Mouse (Mus musculus) stomach, embryonic 16.5 days (tissue): ENCODE measurements at regions not wholly inside any gene's neighbourhood (a gene's known extent, or its start where the extent isn't known, plus 50 kb on each side); places are given as distances from the start of the nearest gene placed in this dataset.

Experiments
- ATAC-seq: fragments of 200-750 bp; cut with Nextera tagmentation; 2 replicates; pipeline ENCODE4 v1.8.0; 2017; ENCODE audit warnings: moderate number of reproducible peaks, moderate TSS enrichment; ENCODE audit not compliant: insufficient read depth, low FRiP score
- H3K27ac ChIP-seq: fragments of 300-500 bp; sonication (generic); 2 replicates; pipeline ENCODE4 v1.5.1; 2014; ENCODE audit warnings: low read length
- H3K27me3 ChIP-seq: fragments of 300-500 bp; sonication (generic); 2 replicates; pipeline ENCODE4 v1.6.1; 2014; ENCODE audit warnings: low read length, control low read depth, mixed read lengths; ENCODE audit not compliant: control insufficient read depth, insufficient read depth
- H3K36me3 ChIP-seq: fragments of 300-500 bp; sonication (generic); 2 replicates; pipeline ENCODE4 v1.6.1; 2014; ENCODE audit warnings: low read length; ENCODE audit not compliant: control insufficient read depth, insufficient read depth
- H3K4me1 ChIP-seq: fragments of 300-500 bp; sonication (generic); 2 replicates; pipeline ENCODE4 v1.6.1; 2014; ENCODE audit warnings: low read length, control low read depth, mixed read lengths; ENCODE audit not compliant: control insufficient read depth, insufficient read depth
- H3K4me2 ChIP-seq: fragments of 300-500 bp; sonication (generic); 2 replicates; pipeline ENCODE4 v1.6.1; 2014; ENCODE audit warnings: low read depth, low read length, mixed read lengths
- H3K4me3 ChIP-seq: fragments of 300-500 bp; sonication (generic); replicated peaks from 2 replicates; pipeline ENCODE4 v1.5.1; 2014; ENCODE audit warnings: mild to moderate bottlenecking, low read length
- H3K9ac ChIP-seq: fragments of 300-500 bp; sonication (generic); 2 replicates; pipeline ENCODE4 v1.6.1; 2014; ENCODE audit warnings: low read length
- H3K9me3 ChIP-seq: fragments of 300-500 bp; sonication (generic); replicated peaks from 2 replicates; pipeline ENCODE4 v1.6.1; 2016; ENCODE audit warnings: low read length, control low read depth; ENCODE audit not compliant: control insufficient read depth
- WGBS: fragments of 180-500 bp; shearing (Covaris S2); extraction: QIAGEN DNeasy Blood & Tissue Kit; methylation state at CpG from one replicate; pipeline ENCODE4 v1.1.7; 2014; 5-methylcytosine and 5-hydroxymethylcytosine counted together

DNA sequence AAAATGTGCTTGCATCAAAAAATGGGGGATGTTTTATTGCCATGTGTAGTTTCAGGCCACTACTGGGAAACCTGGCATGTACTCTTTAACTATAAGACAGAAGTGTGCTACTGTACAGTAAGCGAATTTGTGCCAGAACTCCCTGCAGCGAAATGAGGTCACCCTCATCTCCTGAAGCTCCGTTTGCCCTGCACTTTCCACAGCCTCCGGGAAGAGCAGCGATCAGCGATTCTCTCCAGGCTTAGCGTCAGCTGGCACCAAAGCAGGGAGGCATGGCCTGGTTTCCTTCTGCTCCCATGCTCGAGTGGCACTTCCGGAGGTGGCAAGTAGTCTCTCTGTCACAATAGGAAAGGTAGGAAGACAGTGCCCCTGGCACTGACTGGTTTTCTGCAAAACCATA is 88.8 kb upstream of the Arg1 start:
- ATAC-seq: no peak
- Histone ChIP-seq H3K4me3 (no peak overlapping the region), H3K9me3 (no peaks in the 10 kb centered on the region), H3K27me3 (no peaks in the 10 kb centered on the region), H3K36me3 (no peaks in the 10 kb centered on the region), H3K4me1 (no peaks in the 10 kb centered on the region), H3K9ac (no peak overlapping the region), H3K4me2 (no peak overlapping the region), H3K27ac (no peak overlapping the region)
- WGBS: 67% methylated on average over 9 of the region's 9 CpGs

DNA sequence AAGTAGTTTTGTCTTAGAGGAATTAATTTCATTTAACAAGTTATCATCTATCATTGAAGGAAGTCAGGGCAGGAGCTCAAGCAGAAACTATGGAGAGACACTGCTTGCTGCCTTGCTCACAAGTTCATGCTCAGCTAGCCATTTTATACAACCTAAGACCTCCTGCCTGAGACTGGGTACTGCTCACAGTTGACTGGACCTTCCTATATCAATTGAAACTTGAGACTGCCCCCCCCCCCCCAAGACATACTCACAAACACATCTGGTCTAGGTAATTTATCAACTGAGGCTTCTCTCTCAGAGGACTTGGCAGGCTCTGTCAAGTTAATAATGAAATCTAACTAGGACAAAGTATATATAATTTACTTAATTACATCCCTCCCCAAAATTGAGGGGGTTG is 84.8 kb upstream of the Arg1 start:
- Histone ChIP-seq H3K4me1 (no peaks in the 10 kb centered on the region), H3K27me3 (no peaks in the 10 kb centered on the region), H3K36me3 (no peaks in the 10 kb centered on the region), H3K9ac (no peak overlapping the region), H3K4me3 (no peak overlapping the region), H3K4me2 (no peak overlapping the region), H3K27ac (no peak overlapping the region), H3K9me3 (no peaks in the 10 kb centered on the region)
- no peak for ATAC-seq

- no peaks in the 10 kb centered on the region for H3K9me3 ChIP-seq
- no peaks in the 10 kb centered on the region for H3K27me3 ChIP-seq
- no peaks in the 10 kb centered on the region for H3K36me3 ChIP-seq
- H3K27ac ChIP-seq: no peak overlapping the region
- 91% methylated on average over 8 of the region's 8 CpGs for WGBS
- ATAC-seq: no peak
- H3K4me3 ChIP-seq: no peak overlapping the region
- no peaks in the 10 kb centered on the region for H3K4me1 ChIP-seq
- no peak overlapping the region for H3K4me2 ChIP-seq
- no peak overlapping the region for H3K9ac ChIP-seq
Measured at GRCm38 (mm10) chr10:25001299-25001698, 74.0 kb upstream of the Arg1 start.

DNA sequence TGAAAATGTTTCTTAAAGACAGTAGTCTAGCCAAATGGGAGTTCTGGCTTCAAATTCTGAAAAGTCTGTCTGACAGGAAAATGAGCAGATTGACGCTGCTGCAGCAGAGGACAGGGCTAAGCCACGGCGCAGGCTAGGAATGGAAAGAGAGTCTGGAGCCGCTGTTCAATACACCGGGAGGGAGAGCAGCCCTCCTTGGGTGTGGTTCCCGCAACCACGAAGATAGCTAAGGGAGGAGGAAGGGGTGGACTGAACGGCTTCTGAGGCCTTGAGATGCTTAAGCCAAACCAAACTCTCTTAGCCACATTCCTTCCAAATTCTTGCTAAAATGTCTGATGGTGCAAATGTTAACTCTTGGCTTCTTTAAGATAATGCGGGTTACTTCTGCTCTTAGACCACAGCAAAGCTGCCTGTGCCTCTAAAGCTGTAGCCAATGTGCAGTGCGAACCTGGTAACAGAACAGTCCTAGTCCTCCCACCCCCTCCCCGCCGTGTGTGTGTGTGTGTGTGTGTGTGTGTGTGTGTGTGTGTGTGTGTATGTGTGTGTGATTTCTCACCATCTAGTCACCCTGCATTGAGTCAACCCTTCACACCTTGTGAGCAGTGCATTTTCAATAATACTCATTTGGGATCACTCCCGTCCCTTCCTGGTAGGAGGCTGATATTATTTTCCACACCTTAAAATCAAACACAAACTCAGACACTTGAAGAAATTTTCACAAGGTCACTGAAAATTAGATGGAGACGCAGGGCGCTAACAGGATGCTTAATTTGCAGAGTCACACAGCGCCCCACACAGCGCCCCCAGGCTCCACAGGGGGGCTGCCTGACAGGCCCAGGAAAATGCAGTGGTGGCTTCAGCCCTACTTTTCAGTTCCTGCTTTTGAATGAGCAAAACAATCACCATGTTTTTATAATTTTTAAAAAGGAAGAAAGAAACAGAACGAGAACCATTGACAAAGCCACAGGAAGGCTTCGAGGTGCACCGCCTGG is 73.2 kb upstream of the Arg1 start:
- no peak overlapping the region for H3K27ac ChIP-seq
- H3K36me3 ChIP-seq: no peaks in the 10 kb centered on the region
- ATAC-seq: no peak
- no peak overlapping the region for H3K4me2 ChIP-seq
- no peak overlapping the region for H3K9ac ChIP-seq
- H3K9me3 ChIP-seq: no peaks in the 10 kb centered on the region
- no peaks in the 10 kb centered on the region for H3K27me3 ChIP-seq
- no peak overlapping the region for H3K4me3 ChIP-seq
- 75% methylated on average over 19 of the region's 20 CpGs for WGBS
- no peaks in the 10 kb centered on the region for H3K4me1 ChIP-seq

DNA sequence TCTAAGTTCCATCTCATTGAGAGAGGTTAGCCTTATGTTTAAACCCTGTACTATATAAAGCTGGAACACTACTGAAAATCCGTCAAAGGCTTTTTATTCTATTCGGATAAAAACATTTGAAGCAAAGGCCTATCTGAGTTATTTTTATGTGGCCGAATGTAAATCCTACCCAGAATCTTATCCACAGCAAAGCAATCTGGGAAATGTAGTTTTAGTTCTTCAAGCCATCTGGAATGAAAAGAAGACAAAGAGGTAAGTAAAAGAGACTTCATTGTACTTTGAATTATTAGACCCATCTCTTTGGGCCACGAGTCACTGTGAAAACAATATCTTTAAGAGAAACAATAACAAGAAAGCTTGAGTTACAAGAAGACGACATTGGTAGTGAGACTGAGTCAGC is 72.5 kb upstream of the Arg1 start:
- no peaks in the 10 kb centered on the region for H3K4me1 ChIP-seq
- H3K27me3 ChIP-seq: no peaks in the 10 kb centered on the region
- no peak overlapping the region for H3K9ac ChIP-seq
- no peak for ATAC-seq
- no peaks in the 10 kb centered on the region for H3K9me3 ChIP-seq
- H3K27ac ChIP-seq: no peak overlapping the region
- no peak overlapping the region for H3K4me2 ChIP-seq
- 74% methylated on average over 5 of the region's 5 CpGs for WGBS
- no peak overlapping the region for H3K4me3 ChIP-seq
- H3K36me3 ChIP-seq: no peaks in the 10 kb centered on the region

GRCm38 (mm10) chr10:24997661-24998060 is 70.4 kb upstream of the Arg1 start:
- Histone ChIP-seq H3K9ac (no peak overlapping the region), H3K4me3 (no peak overlapping the region), H3K4me2 (no peak overlapping the region), H3K27me3 (no peaks in the 10 kb centered on the region), H3K4me1 (no peaks in the 10 kb centered on the region), H3K9me3 (no peaks in the 10 kb centered on the region), H3K36me3 (no peaks in the 10 kb centered on the region), H3K27ac (no peak overlapping the region)
- no peak for ATAC-seq
- 85% methylated on average over 3 of the region's 3 CpGs for WGBS

DNA sequence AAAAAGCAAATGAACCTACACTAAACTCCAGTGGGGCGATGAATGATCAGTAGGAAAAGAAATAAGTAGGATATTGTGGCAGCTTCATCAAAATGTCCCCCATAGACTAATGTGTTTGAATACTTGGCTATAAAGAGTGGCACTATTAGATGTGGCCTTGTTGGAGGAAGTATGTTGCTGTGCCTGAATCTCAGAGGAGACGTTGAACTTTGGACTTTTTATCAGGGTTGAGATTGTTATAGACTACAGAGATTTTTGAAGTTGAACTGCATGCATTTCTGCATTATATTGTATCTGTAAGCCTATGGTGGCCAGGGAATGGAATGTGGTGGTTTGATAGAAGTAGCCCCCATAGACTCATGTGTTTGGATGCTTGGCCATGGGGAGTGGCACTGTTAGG is 68.5 kb upstream of the Arg1 start:
- Histone ChIP-seq H3K27ac (no peak overlapping the region), H3K4me2 (no peak overlapping the region), H3K4me3 (no peak overlapping the region), H3K36me3 (no peaks in the 10 kb centered on the region), H3K9me3 (no peaks in the 10 kb centered on the region), H3K4me1 (no peaks in the 10 kb centered on the region), H3K9ac (no peak overlapping the region), H3K27me3 (no peaks in the 10 kb centered on the region)
- WGBS: 82% methylated on average over 2 of the region's 2 CpGs
- no peak for ATAC-seq

GRCm38 (mm10) chr10:24989965-24990653 is 62.8 kb upstream of the Arg1 start:
- ATAC-seq: no peak
- no peaks in the 10 kb centered on the region for H3K4me1 ChIP-seq
- H3K4me3 ChIP-seq: no peak overlapping the region
- WGBS: 89% methylated on average over 2 of the region's 2 CpGs
- no peak overlapping the region for H3K4me2 ChIP-seq
- no peaks in the 10 kb centered on the region for H3K36me3 ChIP-seq
- H3K27me3 ChIP-seq: no peaks in the 10 kb centered on the region
- H3K9ac ChIP-seq: no peak overlapping the region
- H3K27ac ChIP-seq: no peak overlapping the region
- 0 out of 2 replicates have a peak, but pooled peaks cover 1% of the 10 kb centered on the region for H3K9me3 ChIP-seq

DNA sequence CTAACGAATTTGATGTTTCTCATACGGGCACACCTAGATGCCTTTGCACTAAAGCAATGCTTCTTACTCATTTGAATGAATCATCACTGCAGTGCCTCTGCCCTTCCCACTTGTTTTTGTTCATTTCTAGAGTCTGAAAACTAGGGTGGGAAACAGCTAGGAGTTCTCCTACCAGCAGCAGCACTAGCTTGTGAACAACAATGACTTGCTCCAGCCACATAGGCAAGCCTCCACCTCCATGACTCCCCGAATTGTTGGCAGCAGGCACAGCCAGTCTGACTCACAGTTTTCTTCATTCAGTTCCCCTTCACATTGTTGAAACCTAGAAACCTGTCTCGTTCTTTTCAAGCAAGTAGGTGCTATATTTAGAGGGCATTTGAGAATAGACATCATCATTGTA is 57.5 kb upstream of the Arg1 start:
- no peaks in the 10 kb centered on the region for H3K4me1 ChIP-seq
- no peak overlapping the region for H3K27ac ChIP-seq
- peaks cover 13% of the 10 kb centered on the region for H3K9me3 ChIP-seq
- no peak overlapping the region for H3K4me3 ChIP-seq
- no peak overlapping the region for H3K4me2 ChIP-seq
- 88% methylated on average over 4 of the region's 4 CpGs for WGBS
- no peaks in the 10 kb centered on the region for H3K27me3 ChIP-seq
- ATAC-seq: no peak
- no peaks in the 10 kb centered on the region for H3K36me3 ChIP-seq
- H3K9ac ChIP-seq: no peak overlapping the region
